Mouse (Mus musculus) T-helper 2 cell (primary cell): ENCODE measurements around the gene Smpx.

Experiments
- in situ Hi-C: fragments of 300-600 bp; cut with MboI, MseI; formaldehyde crosslinking; loops from one replicate; pipeline ENCODE4 v1.15.1; 2025; ENCODE audit warnings: high pct_unique_total_duplicates

The Smpx gene

GRCm38 (mm10) chrX:157698862-157699261, at the start of gene Smpx:
Gene Smpx (plus strand): TSS chrX:157698910.
- in situ Hi-C loops: no loop called here

- in situ Hi-C loops: no loop called here
These were observed 43.7 kb upstream of the Smpx start for GRCm38 (mm10) chrX:157655047-157655446.

- in situ Hi-C loops: no loop called here
These were observed 41.4 kb upstream of the Smpx start for GRCm38 (mm10) chrX:157657356-157657755.

GRCm38 (mm10) chrX:157671820-157672219, 26.9 kb upstream of the Smpx start:
- in situ Hi-C loops: no loop called here

GRCm38 (mm10) chrX:157674667-157675350, 23.9 kb upstream of the Smpx start:
- in situ Hi-C loops: no loop called here

GRCm38 (mm10) chrX:157691186-157691585, 7.5 kb upstream of the Smpx start:
- in situ Hi-C loops: no loop called here

- in situ Hi-C loops: no loop called here
These were observed 1.0 kb upstream of the Smpx start for GRCm38 (mm10) chrX:157697591-157698135.

- in situ Hi-C loops: no loop called here
These were observed 8.5 kb downstream of the Smpx start for GRCm38 (mm10) chrX:157707236-157707635.

GRCm38 (mm10) chrX:157708616-157709280, 10.0 kb downstream of the Smpx start:
- in situ Hi-C loops: no loop called here

- in situ Hi-C loops: no loop called here
These were observed 21.2 kb downstream of the Smpx start for GRCm38 (mm10) chrX:157719907-157720306.

- in situ Hi-C loops: loop anchor here (10.0 kb wide), 1 partner anchor 1194 kb away; no protein-coding TSS in a partner anchor
These were observed 32.1 kb downstream of the Smpx start for GRCm38 (mm10) chrX:157730622-157731341.

- in situ Hi-C loops: loop anchor here (10.0 kb wide), 1 partner anchor 1193 kb away; no protein-coding TSS in a partner anchor
These were observed 33.1 kb downstream of the Smpx start for GRCm38 (mm10) chrX:157731658-157732314.

GRCm38 (mm10) chrX:157732346-157732745, 33.6 kb downstream of the Smpx start:
- in situ Hi-C loops: loop anchor here (10.0 kb wide), 1 partner anchor 1192 kb away; no protein-coding TSS in a partner anchor

- in situ Hi-C loops: loop anchor here (10.0 kb wide), 1 partner anchor 1191 kb away; no protein-coding TSS in a partner anchor
These were observed 35.1 kb downstream of the Smpx start for GRCm38 (mm10) chrX:157733836-157734235.

- in situ Hi-C loops: loop anchor here (10.0 kb wide), 1 partner anchor 1190 kb away; no protein-coding TSS in a partner anchor
These were observed 35.6 kb downstream of the Smpx start for GRCm38 (mm10) chrX:157734341-157734740.

GRCm38 (mm10) chrX:157747815-157748544, 49.3 kb downstream of the Smpx start:
- in situ Hi-C loops: no loop called here

- in situ Hi-C loops: no loop called here
These were observed 55.8 kb downstream of the Smpx start for GRCm38 (mm10) chrX:157754559-157754958.

- in situ Hi-C loops: no loop called here
These were observed 63.8 kb downstream of the Smpx start for GRCm38 (mm10) chrX:157762542-157762941.

- in situ Hi-C loops: no loop called here
These were observed 103.0 kb downstream of the Smpx start for GRCm38 (mm10) chrX:157801669-157802068.
